Mouse (Mus musculus) left cerebral cortex, adult 18-20 months (tissue): ENCODE data around the gene Mrps18a. TPM values are rescaled to one million over a fixed set of nuclear protein-coding genes. Genes with fewer than 3 reads are reported as not detected.

ENCODE experiments used
- DNase-seq, 2 experiments: peaks; one replicate each; pipeline ENCODE4 v3.0.0; 2021 to 2022; ENCODE audit warnings: low spot score in 2 of 2, mixed read lengths in 1 of 2
- total RNA-seq, 2 experiments: library from RNA; stranded (reverse); gene quantifications; 2 replicates each; pipeline ENCODE4 v1.2.3; 2021

Gene Mrps18a
- total RNA-seq, 2 experiments from 2014 or later = 85.6 to 86.3 TPM

GRCm38 (mm10) chr17:46170538-46170937 is 59.8 kb downstream of the Mrps18a start:
- DNase-seq = no peak

Other genes with a start within 250 kb of the Mrps18a start
- 10 to 100 TPM; 61.1 to 88.1 TPM for gene Vegfa, start 78.6 kb upstream of the Mrps18a start, total RNA-seq
- gene Rsph9, start 33.2 kb downstream of the Mrps18a start, total RNA-seq = 10 to 100 TPM; 17.9 to 21.9 TPM
- 10 to 100 TPM; 13.5 to 14.3 TPM for gene Mad2l1bp, start 42.6 kb downstream of the Mrps18a start, total RNA-seq
- gene Gtpbp2, start 50.0 kb downstream of the Mrps18a start, total RNA-seq = 100 to 1,000 TPM; 102 to 116 TPM
- 1 to 10 TPM; 6.1 to 6.3 TPM for gene Polh, start 91.7 kb downstream of the Mrps18a start, total RNA-seq
- 10 to 100 TPM; 38.6 to 41.9 TPM for gene Xpo5, start 91.8 kb downstream of the Mrps18a start, total RNA-seq
- gene Polr1c, start 137.1 kb downstream of the Mrps18a start, total RNA-seq = 10 to 100 TPM; 37.3 to 42.1 TPM
- 10 to 100 TPM; 76.0 to 87.1 TPM for gene Yipf3, start 137.1 kb downstream of the Mrps18a start, total RNA-seq
- gene Lrrc73, start 142.5 kb downstream of the Mrps18a start, total RNA-seq = 10 to 100 TPM; 60.1 to 63.7 TPM
- 10 to 100 TPM; 37.7 to 48.9 TPM for gene Tjap1, start 172.0 kb downstream of the Mrps18a start, total RNA-seq
- 10 to 100 TPM; 65.7 to 67.5 TPM for gene Dlk2, start 186.4 kb downstream of the Mrps18a start, total RNA-seq
- 1 to 10 TPM; 6.9 to 9.2 TPM for gene Abcc10, start 217.4 kb downstream of the Mrps18a start, total RNA-seq